Mouse (Mus musculus): ENCODE measurements around the gene Ccni. TPM values are rescaled to one million over a fixed set of nuclear protein-coding genes. Genes with fewer than 3 reads are reported as not detected.

Ccni gene
- total and polyA plus RNA-seq, 3 experiments: 56.5 to 166 (median 147) TPM

DNA sequence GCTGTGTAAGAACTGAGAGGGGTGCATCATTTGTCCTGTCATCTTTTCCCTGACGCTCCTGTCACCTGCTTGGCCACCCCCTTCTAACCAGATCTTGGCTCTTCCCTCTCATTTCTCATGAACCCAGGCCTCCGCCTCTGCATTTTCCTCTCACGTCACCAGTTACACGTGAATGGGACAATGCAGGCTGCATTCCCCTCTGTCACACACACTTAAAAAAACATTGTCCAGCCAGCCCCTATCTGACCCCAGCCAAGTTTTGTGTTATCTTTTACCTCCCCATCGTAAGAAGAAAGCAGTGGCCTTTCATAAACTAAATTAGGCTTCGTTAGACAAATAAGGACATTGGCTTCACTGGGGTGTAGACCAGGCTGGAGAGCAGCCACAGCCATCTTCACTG lies 33.8 kb downstream of the Ccni start:
- 53% methylated on average over 6 of the region's 6 CpGs for WGBS
- Histone ChIP-seq H3K27me3 (ENCODE audit: control insufficient read depth, insufficient read depth, low read length) (no peaks in the 10 kb centered on the region), H3K27ac (no peak overlapping the region), H3K36me3 (ENCODE audit: control insufficient read depth, insufficient read depth, low read length) (no peaks in the 10 kb centered on the region), H3K4me1 (ENCODE audit: control insufficient read depth, insufficient read depth, low read length) (no peaks in the 10 kb centered on the region), H3K9ac (ENCODE audit: low read depth, low read length) (no peak overlapping the region), H3K4me3 (no peak overlapping the region), H3K79me2 (replicated peaks; ENCODE audit: control insufficient read depth, insufficient read depth, low read length) (no peaks in the 10 kb centered on the region)
- TF ChIP-seq CTCF (IDR thresholded peaks at IDR 0.05) (no peak), EP300 (IDR thresholded peaks at IDR 0.05; ENCODE audit: insufficient read depth, low read depth, low read length) (no peak), POLR2A (IDR thresholded peaks at IDR 0.05; ENCODE audit: insufficient read depth, low read depth, low read length) (no peak)
- no peak for DNase-seq
- intact Hi-C loops (cut with DNase I): no loop called here

DNA sequence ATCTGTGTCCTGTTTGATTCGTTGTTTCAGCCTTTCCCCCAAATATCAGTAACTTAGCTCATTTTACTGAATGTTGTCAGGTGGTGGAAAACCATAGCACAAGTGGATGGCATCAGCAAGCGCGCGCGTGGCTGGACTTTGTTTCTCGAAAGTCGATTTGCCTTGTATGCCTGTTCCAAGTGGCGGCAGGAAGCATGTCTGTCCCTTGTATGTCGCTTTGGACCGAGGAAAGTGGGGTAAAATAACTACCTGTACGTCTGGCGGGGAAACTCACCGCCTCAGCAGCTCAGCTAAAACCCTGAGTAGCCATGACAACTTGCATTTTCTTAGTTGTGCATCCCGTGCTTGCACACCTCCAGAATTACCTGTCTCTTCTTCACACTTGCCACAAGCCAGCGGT lies 34.9 kb downstream of the Ccni start:
- intact Hi-C loops (cut with DNase I): no loop called here
- no peaks in the 10 kb centered on the region for H3K36me3 ChIP-seq (ENCODE audit: control insufficient read depth, insufficient read depth, low read length)
- no peaks in the 10 kb centered on the region for H3K27me3 ChIP-seq (ENCODE audit: control insufficient read depth, insufficient read depth, low read length)
- H3K4me1 ChIP-seq (ENCODE audit: control insufficient read depth, insufficient read depth, low read length): no peaks in the 10 kb centered on the region
- no peaks in the 10 kb centered on the region for H3K79me2 ChIP-seq (replicated peaks; ENCODE audit: control insufficient read depth, insufficient read depth, low read length)
- H3K4me3 ChIP-seq: no peak overlapping the region
- H3K9ac ChIP-seq (ENCODE audit: low read depth, low read length): no peak overlapping the region
- H3K27ac ChIP-seq: no peak overlapping the region
- no peak for DNase-seq
- WGBS: 93% methylated on average over 15 of the region's 15 CpGs
- TF ChIP-seq POLR2A (IDR thresholded peaks at IDR 0.05; ENCODE audit: insufficient read depth, low read depth, low read length): no peak
- TF ChIP-seq EP300 (IDR thresholded peaks at IDR 0.05; ENCODE audit: insufficient read depth, low read depth, low read length): no peak
- no peak for TF ChIP-seq CTCF (IDR thresholded peaks at IDR 0.05)

DNA sequence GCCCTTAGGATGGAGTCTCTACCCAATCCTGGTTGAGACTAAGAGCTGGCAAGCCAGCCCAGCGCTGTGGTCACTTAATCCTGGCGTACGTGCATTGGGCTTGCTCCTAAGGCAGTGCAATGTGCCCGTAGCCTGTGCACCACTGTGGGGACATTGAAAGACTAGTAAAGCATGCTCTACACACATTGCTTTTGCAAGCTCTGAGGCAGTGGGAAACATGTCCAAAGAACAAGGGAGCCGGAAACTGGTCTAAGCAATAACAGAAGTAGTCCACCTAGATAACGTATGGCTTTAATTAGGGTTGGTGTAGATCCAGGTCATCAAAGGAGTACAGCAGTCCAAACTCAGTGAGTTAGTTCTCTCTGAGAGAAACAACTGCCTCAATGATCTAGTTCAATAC lies 37.6 kb downstream of the Ccni start:
- DNase-seq: no peak
- Histone ChIP-seq H3K9ac (ENCODE audit: low read depth, low read length) (no peak overlapping the region), H3K36me3 (ENCODE audit: control insufficient read depth, insufficient read depth, low read length) (no peaks in the 10 kb centered on the region), H3K27me3 (ENCODE audit: control insufficient read depth, insufficient read depth, low read length) (no peaks in the 10 kb centered on the region), H3K79me2 (replicated peaks; ENCODE audit: control insufficient read depth, insufficient read depth, low read length) (no peaks in the 10 kb centered on the region), H3K4me1 (ENCODE audit: control insufficient read depth, insufficient read depth, low read length) (no peaks in the 10 kb centered on the region), H3K27ac (no peak overlapping the region), H3K4me3 (no peak overlapping the region)
- 88% methylated on average over 6 of the region's 6 CpGs for WGBS
- TF ChIP-seq CTCF (IDR thresholded peaks at IDR 0.05) (no peak), POLR2A (IDR thresholded peaks at IDR 0.05; ENCODE audit: insufficient read depth, low read depth, low read length) (no peak), EP300 (IDR thresholded peaks at IDR 0.05; ENCODE audit: insufficient read depth, low read depth, low read length) (no peak)
- intact Hi-C loops (cut with DNase I): loop anchor here (10.0 kb wide), 1 partner anchor 494 kb away; the partner anchor contains the start of gene Ccdc158

DNA sequence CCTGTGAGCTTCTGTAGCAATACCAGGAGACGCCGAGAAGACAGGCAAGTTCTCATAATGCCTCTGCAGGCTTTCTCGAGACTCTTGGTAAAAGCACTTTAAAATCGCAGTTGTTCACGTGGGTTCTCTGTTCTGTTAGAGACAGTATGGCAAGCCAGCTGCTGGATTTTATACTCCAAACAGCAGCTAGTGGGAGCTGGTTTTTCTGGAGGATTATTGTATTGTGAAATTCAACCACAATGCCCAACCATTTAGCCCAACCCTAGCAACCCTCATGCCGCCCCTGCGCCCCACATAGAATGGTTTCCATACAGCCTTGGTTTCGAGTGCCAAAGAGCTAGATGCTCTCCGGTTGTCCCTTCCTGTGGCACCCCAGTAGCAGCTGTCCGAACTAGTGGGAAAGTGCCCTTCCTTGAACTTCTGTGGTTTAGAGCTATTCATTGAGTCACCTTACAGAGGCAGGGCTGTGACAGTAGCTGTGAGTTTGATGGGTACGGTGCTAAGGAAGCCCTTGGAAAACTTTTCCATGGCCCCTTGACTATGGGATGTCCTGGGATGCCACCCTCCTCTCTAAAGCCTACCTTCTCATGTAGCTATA lies 38.3 kb downstream of the Ccni start:
- no peaks in the 10 kb centered on the region for H3K36me3 ChIP-seq (ENCODE audit: control insufficient read depth, insufficient read depth, low read length)
- no peaks in the 10 kb centered on the region for H3K27me3 ChIP-seq (ENCODE audit: control insufficient read depth, insufficient read depth, low read length)

DNA sequence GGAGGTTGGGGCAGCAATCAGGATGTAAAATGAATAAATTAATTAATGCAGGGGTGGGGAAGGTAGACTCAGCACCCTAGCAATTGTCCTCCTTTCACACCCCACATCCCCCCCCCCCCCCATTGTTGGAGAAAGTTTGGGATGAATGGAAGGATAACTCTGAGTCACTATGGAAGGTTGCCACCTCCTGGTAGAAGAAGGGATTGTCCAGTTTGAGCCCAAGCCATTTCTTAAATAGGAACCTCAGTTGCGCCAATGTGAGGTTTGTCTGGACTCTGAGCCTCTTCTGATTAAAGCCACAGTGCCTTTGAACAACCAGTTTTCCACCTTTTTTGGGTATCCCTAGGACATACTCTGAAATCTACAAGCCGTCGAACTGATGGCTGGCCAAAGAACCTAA lies 42.8 kb downstream of the Ccni start:
- TF ChIP-seq POLR2A (IDR thresholded peaks at IDR 0.05; ENCODE audit: insufficient read depth, low read depth, low read length) (no peak), CTCF (IDR thresholded peaks at IDR 0.05) (peak; percentile 71), EP300 (IDR thresholded peaks at IDR 0.05; ENCODE audit: insufficient read depth, low read depth, low read length) (0 out of 2 replicates have a peak, but pooled peaks have one; percentile 11)
- Histone ChIP-seq H3K4me1 (ENCODE audit: control insufficient read depth, insufficient read depth, low read length) (no peaks in the 10 kb centered on the region), H3K36me3 (ENCODE audit: control insufficient read depth, insufficient read depth, low read length) (no peaks in the 10 kb centered on the region), H3K79me2 (replicated peaks; ENCODE audit: control insufficient read depth, insufficient read depth, low read length) (no peaks in the 10 kb centered on the region), H3K9ac (ENCODE audit: low read depth, low read length) (no peak overlapping the region), H3K27ac (no peak overlapping the region), H3K4me3 (no peak overlapping the region), H3K27me3 (ENCODE audit: control insufficient read depth, insufficient read depth, low read length) (no peaks in the 10 kb centered on the region)
- DNase-seq: peak; percentile 38 to 51
- WGBS: 66% methylated on average over 3 of the region's 3 CpGs
- intact Hi-C loops (cut with DNase I): loop anchor here (1.0 to 10.0 kb wide), 6 partner anchors 71 to 489 kb away; partner anchors contain the start of gene Ccdc158

More for the DNA sequence above, 38.3 kb downstream of the Ccni start:
- WGBS: 93% methylated on average over 11 of the region's 11 CpGs
- no peak for TF ChIP-seq POLR2A (IDR thresholded peaks at IDR 0.05; ENCODE audit: insufficient read depth, low read depth, low read length)
- peak; percentile 35 for TF ChIP-seq CTCF (IDR thresholded peaks at IDR 0.05)
- TF ChIP-seq EP300 (IDR thresholded peaks at IDR 0.05; ENCODE audit: insufficient read depth, low read depth, low read length): no peak
- Histone ChIP-seq H3K4me3 (no peak overlapping the region), H3K9ac (ENCODE audit: low read depth, low read length) (no peak overlapping the region), H3K4me1 (ENCODE audit: control insufficient read depth, insufficient read depth, low read length) (no peaks in the 10 kb centered on the region), H3K79me2 (replicated peaks; ENCODE audit: control insufficient read depth, insufficient read depth, low read length) (no peaks in the 10 kb centered on the region), H3K27ac (no peak overlapping the region)
- DNase-seq: peak in 1 of 2 experiments; percentile 11
- intact Hi-C loops (cut with DNase I): loop anchor here (10.0 kb wide), 1 partner anchor 493 kb away; the partner anchor contains the start of gene Ccdc158

DNA sequence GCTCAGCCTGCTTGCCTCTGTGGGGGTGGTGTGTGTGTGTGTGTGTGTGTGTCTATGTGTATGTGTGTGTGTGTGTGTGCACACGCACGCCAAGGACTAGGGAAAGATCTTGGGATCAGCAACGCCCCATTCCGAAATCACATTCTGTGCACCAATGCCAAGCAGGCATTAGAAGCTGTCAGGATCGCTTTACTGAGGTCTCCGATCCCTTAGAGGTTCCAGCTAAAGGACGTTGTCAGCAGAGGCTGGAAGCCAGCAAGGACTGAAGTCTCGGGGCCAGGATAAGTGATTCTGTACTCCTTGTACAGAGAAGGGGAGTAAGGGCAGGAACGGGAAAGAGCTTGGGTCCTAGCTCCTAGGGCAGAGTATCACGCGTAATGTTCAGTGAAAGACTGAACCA lies 51.9 kb downstream of the Ccni start:
- Histone ChIP-seq H3K9ac (ENCODE audit: low read depth, low read length) (no peak overlapping the region), H3K27ac (no peak overlapping the region), H3K36me3 (ENCODE audit: control insufficient read depth, insufficient read depth, low read length) (peaks cover 9% of the 10 kb centered on the region), H3K79me2 (replicated peaks; ENCODE audit: control insufficient read depth, insufficient read depth, low read length) (no peaks in the 10 kb centered on the region), H3K27me3 (ENCODE audit: control insufficient read depth, insufficient read depth, low read length) (no peaks in the 10 kb centered on the region), H3K4me1 (ENCODE audit: control insufficient read depth, insufficient read depth, low read length) (peaks cover 23% of the 10 kb centered on the region), H3K4me3 (no peak overlapping the region)
- no peak for DNase-seq
- intact Hi-C loops (cut with DNase I): no loop called here
- TF ChIP-seq POLR2A (IDR thresholded peaks at IDR 0.05; ENCODE audit: insufficient read depth, low read depth, low read length): no peak
- 75% methylated on average over 11 of the region's 11 CpGs for WGBS

All from heart, adult 2 months (tissue).